Comparison of ENCODE assay signal across 9 mouse cellular contexts in genomic region chr10:11080013-11080724, GRCm38 (mm10). TPM values are rescaled to one million over a fixed set of nuclear protein-coding genes. Genes with fewer than 3 reads are reported as not detected.
A peak's percentile ranks its signal among the peaks of the same experiment; 100 is the strongest.
DNase-seq lines count a peak whose midpoint lies in the region; ATAC-seq and TF ChIP-seq lines count a peak whose summit lies in the region.
"Had no signal": no experiment of that assay in that cellular context is flagged by ENCODE, and none has a peak within 500 bp of the region (broad histone marks: within the 10 kb centered on the region; RNA-seq: fewer than 3 reads in every experiment).

No protein-coding gene starts in this region.

- H3K4me3 ChIP-seq in testis, adult 2 months (ENCODE audit: control insufficient read depth, low read depth, low read length): peak overlapping the region; percentile 22; the same call in 1 of the 2 replicates
- H3K4me3 ChIP-seq in forebrain, embryonic 13.5 days: peak overlapping the region; percentile 42
- H3K4me3 ChIP-seq in midbrain, embryonic 13.5 days (replicated peaks): peak overlapping the region; percentile 40
- H3K4me3 ChIP-seq in kidney, embryonic 15.5 days (replicated peaks): no peak overlapping the region

- no peak for TF ChIP-seq POLR2A in testis, adult 2 months (IDR thresholded peaks at IDR 0.05; ENCODE audit: control insufficient read depth, low read depth, low read length)

- H3K9me3 ChIP-seq in forebrain, embryonic 13.5 days (replicated peaks): no peaks in the 10 kb centered on the region
- H3K9me3 ChIP-seq in midbrain, embryonic 13.5 days: no peaks in the 10 kb centered on the region
- no peaks in the 10 kb centered on the region for H3K9me3 ChIP-seq in kidney, embryonic 15.5 days (replicated peaks)

- ATAC-seq in forebrain, embryonic 13.5 days: no peak
- ATAC-seq in midbrain, embryonic 13.5 days: peak; percentile 28; the same call in 1 of the 2 replicates
- no peak for ATAC-seq in monocyte, adult 5-6 weeks (replicated peaks; ENCODE audit: insufficient number of reproducible peaks, low FRiP score, low TSS enrichment, poor library complexity, severe bottlenecking)
- no peak for ATAC-seq in kidney, embryonic 15.5 days (replicated peaks; ENCODE audit: low FRiP score)

- H3K4me1 ChIP-seq in testis, adult 2 months (ENCODE audit: control insufficient read depth, insufficient read depth, low read length): peaks cover 13% of the 10 kb centered on the region
- H3K4me1 ChIP-seq in forebrain, embryonic 13.5 days: peaks cover 16% of the 10 kb centered on the region
- H3K4me1 ChIP-seq in midbrain, embryonic 13.5 days (replicated peaks): peaks cover 19% of the 10 kb centered on the region
- no peaks in the 10 kb centered on the region for H3K4me1 ChIP-seq in kidney, embryonic 15.5 days

- no peak for TF ChIP-seq CTCF in testis, adult 2 months (IDR thresholded peaks at IDR 0.05; ENCODE audit: control insufficient read depth, insufficient read depth, insufficient replicate concordance, low read depth, low read length)

- 8% methylated on average over 33 of the region's 33 CpGs for WGBS in forebrain, embryonic 13.5 days
- 8% methylated on average over 33 of the region's 33 CpGs for WGBS in midbrain, embryonic 13.5 days
- 10% methylated on average over 33 of the region's 33 CpGs for WGBS in kidney, embryonic 15.5 days

- H3K9ac ChIP-seq in forebrain, embryonic 13.5 days: 0 out of 2 replicates have a peak overlapping the region, but pooled peaks have one; percentile 40
- H3K9ac ChIP-seq in midbrain, embryonic 13.5 days (replicated peaks): peak overlapping the region; percentile 40; the same call in 1 of the 2 replicates
- H3K9ac ChIP-seq in kidney, embryonic 15.5 days: no peak overlapping the region

- H3K27ac ChIP-seq in testis, adult 2 months (ENCODE audit: control insufficient read depth, insufficient read depth, low read depth, low read length): no peak overlapping the region
- no peak overlapping the region for H3K27ac ChIP-seq in forebrain, embryonic 13.5 days
- no peak overlapping the region for H3K27ac ChIP-seq in midbrain, embryonic 13.5 days
- no peak overlapping the region for H3K27ac ChIP-seq in kidney, embryonic 15.5 days

- H3K36me3 ChIP-seq in testis, adult 2 months (ENCODE audit: control insufficient read depth, insufficient read depth, low read length): no peaks in the 10 kb centered on the region
- H3K36me3 ChIP-seq in forebrain, embryonic 13.5 days (ENCODE audit: poor library complexity, severe bottlenecking): no peaks in the 10 kb centered on the region
- H3K36me3 ChIP-seq in midbrain, embryonic 13.5 days: no peaks in the 10 kb centered on the region
- no peaks in the 10 kb centered on the region for H3K36me3 ChIP-seq in kidney, embryonic 15.5 days

- peak overlapping the region; percentile 65 for H3K4me2 ChIP-seq in forebrain, embryonic 13.5 days
- H3K4me2 ChIP-seq in midbrain, embryonic 13.5 days (replicated peaks): peak overlapping the region; percentile 63
- H3K4me2 ChIP-seq in kidney, embryonic 15.5 days: no peak overlapping the region

- DNase-seq in testis, postnatal 10 days (ENCODE audit: low spot score): no peak
- DNase-seq in adrenal gland, postnatal 25 days: no peak
- no peak for DNase-seq in urinary bladder, postnatal 36 days (ENCODE audit: low spot score in 2 of 2)

- no peaks in the 10 kb centered on the region; the same call in 1 of the 2 replicates for H3K27me3 ChIP-seq in testis, adult 2 months (ENCODE audit: control insufficient read depth, insufficient read depth, low read length)
- H3K27me3 ChIP-seq in forebrain, embryonic 13.5 days: peaks cover 41% of the 10 kb centered on the region
- H3K27me3 ChIP-seq in midbrain, embryonic 13.5 days: peaks cover 34% of the 10 kb centered on the region
- H3K27me3 ChIP-seq in kidney, embryonic 15.5 days: peaks cover 43% of the 10 kb centered on the region

RNA-seq across cellular contexts. Expression of gene Grm1, which starts 2.0 kb away (rescaled TPM):
- polyA plus RNA-seq in testis, adult 2 months (2012; rRNA removed): 14.4 and 16.5 TPM in 2 replicates
- 2.6 and 3.9 TPM in 2 replicates for polyA plus RNA-seq in forebrain, embryonic 13.5 days (2015; fragmentation: Nextera tagmentation; extraction: Ambion mirVana)
- 2.7 and 3.0 TPM in 2 replicates for polyA plus RNA-seq in midbrain, embryonic 13.5 days (2015; fragmentation: Nextera tagmentation; extraction: Ambion mirVana)
- not detected in 3 replicates for total RNA-seq in monocyte, adult 5-6 weeks (2017)
- total RNA-seq in adrenal gland, postnatal 25 days (2021): not detected in 2 replicates
- polyA plus RNA-seq in kidney, embryonic 15.5 days (2015; fragmentation: Nextera tagmentation; extraction: Ambion mirVana): 0.06 TPM in 1 of 2 replicates, not detected in the other
- total RNA-seq: liver, adult 2 months had no signal
- polyA plus RNA-seq: liver, adult 2 months had no signal
